Mouse (Mus musculus) left cerebral cortex, postnatal 36 days (tissue): ENCODE data around the gene Nsun2. TPM values are rescaled to one million over a fixed set of nuclear protein-coding genes. Genes with fewer than 3 reads are reported as not detected.

Source experiments
- DNase-seq, 2 experiments: peaks; one replicate each; pipeline ENCODE4 v3.0.0; 2021 to 2022; ENCODE audit warnings: low spot score in 2 of 2, mixed read lengths in 1 of 2
- intact Hi-C: fragments of 180-260 bp; cut with DNase I; formaldehyde crosslinking; loops from one replicate; pipeline ENCODE4 v1.15.1; 2025
- total RNA-seq, 2 experiments: library from RNA; stranded (reverse); gene quantifications; 2 replicates each; pipeline ENCODE4 v1.2.3; 2021

Nsun2 gene
- total RNA-seq, 2 experiments from 2014 or later = 75.5 to 77.9 TPM

DNA sequence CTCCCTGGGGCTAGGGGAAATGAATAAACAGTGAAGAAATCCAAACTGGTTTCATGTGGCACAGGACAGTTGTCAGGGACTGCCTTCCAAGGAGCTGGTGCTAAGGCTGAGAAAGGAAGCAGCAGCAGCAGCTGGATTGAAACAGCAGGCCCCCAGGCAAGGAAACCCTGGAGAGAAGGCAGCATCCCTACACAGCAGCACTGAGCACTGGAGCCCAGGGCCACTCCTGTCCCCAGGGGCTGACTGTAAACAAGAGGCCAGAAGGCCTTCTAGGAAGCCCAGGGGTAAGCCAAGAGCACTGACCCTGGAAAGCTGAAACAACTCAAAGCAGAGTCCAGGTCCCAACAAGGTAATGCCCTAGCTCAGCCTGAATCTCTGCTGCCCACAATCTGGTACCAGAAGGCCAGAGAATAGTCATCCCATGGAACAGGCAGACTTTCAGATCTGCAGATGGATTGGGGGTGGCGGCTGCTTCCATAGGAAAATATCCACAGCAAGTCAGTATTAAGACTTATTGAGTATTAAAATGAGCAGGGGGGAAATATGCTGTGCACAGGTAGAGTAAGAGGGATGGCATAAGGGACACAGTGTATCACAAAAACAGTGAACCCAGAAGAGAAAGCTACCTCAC, 11.3 kb upstream of the Nsun2 start:
- no peak for DNase-seq

DNA sequence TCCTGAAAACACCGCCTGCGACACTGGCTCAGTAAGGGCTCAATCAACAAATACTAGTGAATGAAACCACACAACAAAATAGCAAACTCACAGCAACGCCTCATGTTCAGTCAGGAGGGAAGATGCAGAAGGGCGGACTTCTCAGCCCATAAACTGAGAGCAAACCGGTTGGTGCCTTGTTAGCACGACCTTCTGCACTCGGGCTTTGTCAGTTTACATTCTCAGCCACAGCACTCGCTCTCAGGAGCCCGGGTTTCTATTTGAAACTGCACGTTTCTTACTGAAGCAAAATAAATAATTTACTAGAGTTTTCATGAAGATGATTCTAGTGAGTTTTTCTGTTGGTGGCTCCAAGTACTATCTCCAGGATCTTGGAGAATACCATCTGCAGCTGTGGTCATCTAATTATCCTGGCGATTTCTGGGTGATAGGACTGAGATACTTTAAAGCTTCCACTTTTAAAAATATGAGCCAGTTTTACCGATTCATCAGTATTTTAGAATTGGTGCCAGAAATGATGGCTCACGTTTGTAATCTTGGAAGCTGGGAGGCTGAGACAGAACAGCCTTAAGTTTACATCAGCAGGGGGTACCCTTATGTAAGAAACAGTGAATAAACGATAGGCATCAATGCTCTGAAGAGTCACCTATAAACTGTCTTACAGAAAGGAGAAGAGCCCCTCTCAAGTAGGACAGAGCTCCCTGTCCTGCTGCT, 9.9 kb upstream of the Nsun2 start:
- DNase-seq = no peak
- intact Hi-C loops = no loop called here

More for the DNA sequence above, 11.3 kb upstream of the Nsun2 start:
- intact Hi-C loops = no loop called here

DNA sequence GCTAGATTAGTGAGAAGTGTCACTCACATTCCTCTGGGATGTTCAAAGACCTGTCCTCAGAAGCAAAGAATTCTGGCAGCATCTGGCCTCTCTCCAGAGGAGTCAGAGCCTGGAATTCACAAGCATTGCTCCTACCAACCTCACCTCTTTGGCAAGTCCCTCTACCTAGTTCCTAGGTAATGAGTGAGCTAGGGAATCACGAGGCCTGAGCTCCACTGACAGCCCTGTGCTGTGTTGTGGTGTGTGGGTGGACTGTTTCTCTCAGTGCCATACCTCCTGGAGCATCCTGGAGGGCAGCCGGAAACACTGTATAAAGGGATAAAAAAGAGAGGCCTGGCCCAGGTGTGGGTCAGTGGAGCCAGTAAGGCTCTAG, 9.4 kb upstream of the Nsun2 start:
- intact Hi-C loops = no loop called here
- no peak for DNase-seq

DNA sequence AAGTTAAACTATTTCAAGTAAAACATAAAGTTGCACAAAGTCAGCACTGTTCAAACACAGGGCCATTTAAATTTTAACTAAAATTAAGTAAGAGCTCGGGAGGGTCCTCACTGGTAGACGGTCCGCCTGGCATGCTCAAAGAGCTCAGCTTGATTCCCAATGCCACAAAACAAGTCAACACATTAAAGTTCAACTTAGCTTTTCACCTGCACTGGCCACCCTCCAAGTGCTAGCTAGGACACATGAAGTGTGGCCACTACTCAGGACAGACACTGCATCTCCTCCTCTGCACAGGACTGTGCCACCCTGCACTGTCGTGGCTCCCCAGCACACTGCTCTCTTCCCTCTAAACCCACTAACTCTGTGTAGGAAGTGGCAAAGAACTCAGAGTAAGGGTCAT, 7.7 kb upstream of the Nsun2 start:
- DNase-seq = no peak
- intact Hi-C loops = no loop called here

DNA sequence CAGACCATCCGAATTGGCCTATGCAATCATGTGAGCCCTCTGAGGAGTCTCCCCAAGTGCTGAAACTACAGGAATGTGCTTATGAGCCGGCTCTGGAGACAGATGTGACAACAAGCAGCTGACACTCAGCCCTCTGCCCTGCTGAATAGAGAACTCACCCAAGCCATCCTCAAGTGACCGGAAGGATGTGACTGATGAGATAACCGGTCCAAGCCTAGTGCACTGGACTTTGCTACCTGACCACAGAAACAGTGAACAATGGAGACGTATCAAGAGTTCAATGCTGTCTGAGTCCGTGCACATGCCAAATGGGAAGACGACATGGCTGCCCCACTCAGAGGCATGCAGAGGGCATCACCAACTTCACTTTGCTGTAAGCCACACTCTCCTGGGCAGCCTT, 5.0 kb upstream of the Nsun2 start:
- intact Hi-C loops = no loop called here

DNA sequence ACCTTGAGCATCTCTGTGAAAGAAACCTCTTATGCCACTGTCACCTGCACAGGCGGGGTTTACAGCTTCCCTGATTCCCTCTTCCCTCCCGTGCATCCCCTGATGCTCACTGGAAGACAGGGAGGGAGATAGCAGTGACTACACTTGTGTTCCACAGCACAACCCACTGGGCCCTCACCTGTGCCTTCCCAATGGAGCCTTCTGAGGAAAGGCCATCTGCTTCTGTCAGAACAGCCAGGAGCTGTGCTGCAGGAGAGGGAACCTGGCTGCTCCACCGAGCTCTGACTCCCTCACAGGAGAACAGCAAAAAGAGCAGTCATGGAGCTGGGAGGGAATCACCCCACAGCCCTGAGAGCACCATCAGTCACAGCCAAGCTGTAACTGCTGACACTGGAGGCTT, 3.4 kb upstream of the Nsun2 start:
- DNase-seq = no peak

More for the DNA sequence above, 5.0 kb upstream of the Nsun2 start:
- DNase-seq = no peak

DNA sequence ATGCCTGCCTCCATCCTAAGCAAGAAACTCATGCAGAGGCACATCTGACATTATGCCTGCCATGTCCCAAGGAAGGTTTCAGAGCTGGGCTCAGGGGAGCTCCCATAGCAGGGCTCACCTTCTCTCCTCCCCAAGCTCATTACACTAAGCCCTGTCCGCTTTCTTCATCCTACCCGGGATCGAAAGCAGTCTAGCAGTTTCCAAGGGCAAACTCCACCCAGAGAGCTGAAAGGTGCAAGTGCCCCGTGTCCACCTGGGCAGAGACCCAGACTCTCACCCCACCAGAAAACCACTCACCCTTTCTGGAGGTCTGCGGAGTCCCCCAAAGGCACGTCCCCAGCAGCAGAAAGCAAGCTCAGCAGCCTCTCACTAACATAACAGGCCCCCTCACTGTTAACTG, 2.6 kb upstream of the Nsun2 start:
- DNase-seq = no peak
- intact Hi-C loops = no loop called here

More for the DNA sequence above, 3.4 kb upstream of the Nsun2 start:
- intact Hi-C loops = no loop called here

DNA sequence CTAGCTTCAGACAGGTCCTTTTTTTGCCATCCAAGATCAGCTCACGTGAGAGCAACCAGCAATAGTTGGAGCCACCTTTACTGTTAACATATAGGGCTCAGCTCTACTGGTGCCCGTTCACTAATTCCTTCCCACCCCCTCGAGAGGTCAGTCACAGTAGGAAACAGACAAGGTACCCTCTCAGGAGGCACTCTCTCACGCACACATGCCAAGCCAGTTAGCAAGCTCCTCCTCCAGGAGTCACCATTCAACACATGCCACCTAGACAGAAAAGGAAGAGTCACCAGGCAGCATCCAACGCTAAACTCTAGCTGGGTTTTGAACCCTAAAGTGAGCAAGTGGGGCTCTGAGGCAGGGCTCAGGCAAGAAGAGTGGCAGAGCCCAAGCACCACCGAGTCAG, 2.1 kb upstream of the Nsun2 start:
- no peak for DNase-seq
- intact Hi-C loops = no loop called here

DNA sequence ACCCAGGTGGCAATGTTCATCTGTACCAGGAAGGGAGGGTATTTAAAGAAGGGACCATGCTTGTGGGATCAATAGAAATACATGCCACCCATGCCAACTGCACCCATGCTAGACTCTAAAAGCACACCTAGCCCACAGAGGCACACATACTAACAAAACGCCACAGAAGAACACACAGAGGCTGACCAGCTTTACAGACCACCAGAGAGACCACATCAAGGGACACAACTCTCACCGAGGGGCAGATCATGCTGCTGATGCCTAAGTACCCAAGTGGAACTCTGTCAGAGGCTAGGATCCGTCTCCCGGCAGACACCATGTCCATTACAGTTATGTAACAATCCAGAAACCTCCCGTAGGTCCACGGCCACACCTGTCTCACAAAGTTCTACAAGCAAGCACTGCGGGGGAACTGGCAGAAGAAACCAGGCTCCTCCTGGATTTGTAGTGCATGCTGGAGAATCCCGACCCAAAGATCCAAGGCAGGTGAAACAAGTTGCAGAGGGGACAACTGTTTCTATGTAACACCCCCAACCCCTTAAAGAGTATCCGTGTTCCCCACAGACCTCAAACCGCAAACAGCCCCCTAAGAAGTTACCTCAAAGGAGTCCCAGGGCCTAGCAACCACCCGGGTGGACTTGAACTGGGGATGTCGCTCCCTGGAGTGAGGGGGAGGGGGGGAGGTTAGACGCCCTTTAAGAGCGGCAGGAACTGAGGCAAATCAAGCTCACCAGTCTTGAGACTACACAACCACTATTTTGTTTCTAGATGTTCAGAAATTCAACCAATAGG, 1.2 kb upstream of the Nsun2 start:
- intact Hi-C loops = no loop called here
- no peak for DNase-seq

DNA sequence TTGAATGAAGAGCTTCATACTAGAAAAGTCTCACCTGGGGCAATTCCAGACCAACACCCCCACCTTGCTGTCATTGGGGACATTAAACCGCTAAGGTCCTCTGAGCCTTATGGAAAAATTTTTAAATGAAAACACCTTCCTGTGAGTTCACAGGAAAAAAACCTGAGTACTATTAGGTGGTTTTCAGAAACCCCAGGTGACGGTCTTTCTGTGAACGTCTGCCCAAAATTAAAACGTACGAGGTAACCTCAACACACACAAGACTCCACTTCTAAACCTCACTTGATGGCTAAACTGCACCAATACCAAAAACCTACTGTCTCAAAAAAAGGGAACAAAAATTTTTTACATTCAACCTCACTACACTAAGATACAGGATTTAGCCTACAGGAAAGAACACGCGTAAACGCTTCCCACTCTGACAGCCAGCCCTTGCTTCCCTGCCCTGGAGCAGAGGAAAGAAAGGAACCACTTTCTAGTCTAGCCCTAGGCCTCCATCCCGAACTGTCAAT, 597 bp upstream of the Nsun2 start:
- intact Hi-C loops = no loop called here
- no peak for DNase-seq

DNA sequence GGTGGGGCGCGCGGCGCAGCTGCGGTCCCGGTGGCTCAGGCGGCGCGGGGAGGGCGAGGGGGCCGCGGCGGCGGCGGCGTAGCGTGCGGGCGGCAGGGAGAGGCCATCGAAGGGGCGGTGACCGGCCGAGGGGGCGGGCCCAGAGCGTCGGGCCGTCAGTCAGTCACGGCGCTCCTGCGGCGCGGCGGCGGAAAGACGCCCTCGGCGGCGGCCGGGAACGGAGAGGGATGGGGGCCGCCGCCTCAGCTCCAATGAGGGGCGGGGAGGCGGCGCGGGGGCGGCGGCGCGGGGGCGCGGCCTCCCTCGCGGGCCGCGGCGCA, 748 bp downstream of the Nsun2 start, which contains the start of gene Tent4a:
TSS of gene Tent4a (minus strand) at position 284 of the 320 bp plus-strand sequence.
- intact Hi-C loops = no loop called here
- DNase-seq = no peak

DNA sequence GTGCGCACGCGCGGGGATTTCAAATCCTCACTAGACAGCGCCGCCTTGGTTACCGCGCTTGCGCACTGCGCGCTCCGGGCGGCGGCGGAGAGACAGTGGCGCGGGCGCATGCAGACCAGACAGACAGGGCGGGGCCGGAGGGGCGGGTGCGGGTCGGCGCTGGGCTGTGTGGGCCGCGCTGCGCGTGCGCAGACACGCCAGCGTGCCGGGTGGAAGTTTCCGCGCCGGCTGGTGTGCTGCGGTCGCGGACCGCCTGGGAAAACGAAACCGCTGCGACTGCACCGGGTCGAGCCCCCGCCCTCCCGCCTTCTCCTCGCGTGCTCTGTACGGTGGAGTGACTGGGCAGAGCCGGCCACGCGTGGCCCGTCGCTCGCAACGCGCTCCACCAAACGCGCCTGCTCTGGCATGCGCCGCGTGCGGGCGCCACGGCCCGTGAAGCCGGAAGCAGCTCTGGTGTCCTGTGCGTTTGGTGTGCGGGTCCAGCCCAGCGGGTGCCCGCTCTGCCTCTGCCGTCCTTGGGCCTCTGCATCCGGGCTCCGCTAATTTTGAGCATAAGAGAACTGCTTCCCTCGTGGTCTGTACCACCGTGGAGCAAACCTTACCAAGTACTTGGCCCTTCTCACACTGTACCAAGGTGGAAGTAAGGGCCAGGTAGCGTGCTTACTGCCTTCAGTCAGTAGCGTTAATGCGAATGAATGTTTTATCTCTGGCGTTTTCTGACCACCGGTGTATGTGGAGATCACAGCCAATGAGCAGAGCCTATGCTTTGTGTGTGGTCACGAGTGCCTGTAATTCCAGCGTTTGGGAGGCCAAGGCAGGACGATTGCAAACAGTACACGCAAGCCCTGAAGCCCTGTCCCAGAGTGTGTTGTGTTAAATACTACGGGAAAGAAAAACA, 1.4 kb downstream of the Nsun2 start:
- DNase-seq = peak; percentile 97 to 99
- intact Hi-C loops = loop anchor here (5.0 kb wide), 1 partner anchor 77 kb away; the partner anchor contains the start of gene Srd5a1

DNA sequence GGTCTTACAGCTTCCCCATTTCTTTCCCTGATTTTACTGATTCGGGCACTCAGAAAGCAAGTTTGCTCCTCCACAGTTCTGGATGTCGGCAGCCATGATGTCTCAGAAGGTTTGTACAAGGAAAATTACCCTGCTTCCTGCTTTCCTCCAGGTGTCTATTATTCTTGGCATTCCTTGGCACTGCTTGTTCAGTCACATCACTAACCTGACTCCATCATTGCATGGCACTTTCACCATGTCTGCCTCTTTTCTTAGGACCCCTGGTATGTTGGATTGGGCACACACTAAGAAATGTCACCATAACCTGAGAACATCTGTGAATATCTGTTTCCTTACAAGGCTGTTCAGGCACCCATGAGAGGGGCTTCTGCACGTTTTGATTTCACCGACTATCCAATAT, 2.5 kb downstream of the Nsun2 start:
- DNase-seq = no peak
- intact Hi-C loops = loop anchor here (5.0 kb wide), 1 partner anchor 76 kb away; the partner anchor contains the start of gene Srd5a1

DNA sequence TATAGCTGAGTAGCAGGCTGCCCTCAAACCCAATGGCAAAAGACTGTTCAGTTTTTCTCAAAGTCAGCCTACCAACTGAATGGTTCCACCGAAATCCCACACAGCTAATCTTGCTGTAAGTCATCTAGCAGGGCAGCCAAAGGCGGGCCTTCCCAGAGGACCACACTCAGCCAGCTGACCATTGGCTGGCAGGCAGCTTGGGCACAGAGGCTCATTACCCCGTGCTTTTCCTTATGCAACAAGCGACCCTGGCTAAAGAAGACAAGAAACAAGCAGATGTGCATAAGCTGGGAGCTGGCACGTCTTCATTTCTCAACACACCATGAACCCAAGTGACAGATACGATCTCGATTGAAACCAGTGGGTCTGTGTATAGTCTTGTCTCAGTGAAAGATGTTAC, 3.8 kb downstream of the Nsun2 start:
- intact Hi-C loops = loop anchor here (5.0 kb wide), 1 partner anchor 75 kb away; the partner anchor contains the start of gene Srd5a1
- no peak for DNase-seq

DNA sequence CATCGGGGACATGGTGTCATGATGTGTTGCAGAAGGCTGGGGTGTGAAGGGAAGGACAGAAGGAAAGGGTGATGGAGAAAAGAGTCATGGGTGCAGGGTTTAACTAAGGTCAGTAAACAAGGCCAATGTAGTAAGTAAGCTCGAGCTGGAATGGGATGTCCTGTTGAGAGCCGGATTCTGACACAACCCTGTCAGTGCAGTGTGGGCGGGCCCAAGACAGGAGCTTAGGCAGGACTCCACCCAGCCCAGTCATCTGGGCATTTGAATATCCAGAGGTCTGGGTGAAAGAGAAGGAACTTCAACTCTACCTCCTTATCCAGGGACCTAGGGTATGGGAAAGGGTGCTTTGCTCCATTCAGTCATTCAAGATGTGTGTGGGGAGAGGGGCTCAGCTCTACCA, 4.8 kb downstream of the Nsun2 start:
- intact Hi-C loops = loop anchor here (5.0 kb wide), 1 partner anchor 74 kb away; the partner anchor contains the start of gene Srd5a1
- DNase-seq = no peak

DNA sequence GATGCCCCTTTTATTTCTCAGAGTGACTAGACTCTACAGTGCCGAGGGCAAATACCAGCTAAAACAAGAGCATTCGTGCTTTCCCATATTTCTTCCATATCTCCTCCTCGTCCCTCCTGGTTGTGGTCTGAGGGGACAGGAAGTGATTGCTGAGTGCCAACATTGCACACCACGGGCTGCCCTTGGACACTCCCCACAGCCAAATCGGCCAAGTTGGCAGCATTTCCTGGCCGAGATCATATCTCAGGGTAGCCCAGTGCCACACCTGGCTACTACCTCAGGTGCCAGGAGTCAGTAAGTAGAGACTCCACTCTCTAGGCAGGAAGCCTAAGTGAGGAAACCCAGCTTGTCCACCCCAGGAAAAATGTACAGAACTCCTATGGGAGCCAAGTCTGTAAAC, 7.7 kb downstream of the Nsun2 start:
- DNase-seq = no peak
- intact Hi-C loops = no loop called here

DNA sequence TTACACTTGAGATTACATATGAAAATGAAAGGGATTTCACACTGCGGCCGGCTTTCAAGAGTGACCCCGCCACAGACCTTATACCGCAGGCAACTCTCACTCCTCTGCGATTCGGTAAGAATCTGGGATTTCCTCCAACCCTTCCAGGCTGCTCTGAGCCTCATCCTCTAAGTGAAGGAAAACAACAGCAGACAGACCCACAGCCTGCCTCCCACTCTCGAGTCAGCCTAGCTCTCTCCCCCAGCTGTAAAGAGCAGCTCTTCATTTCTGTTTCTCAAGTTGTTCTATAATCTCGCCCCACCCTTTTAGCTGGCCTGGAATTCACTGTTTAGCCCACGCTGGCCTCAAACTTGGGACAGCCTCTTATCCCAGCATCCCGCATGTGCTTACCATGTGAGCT, 8.2 kb downstream of the Nsun2 start:
- intact Hi-C loops = no loop called here
- peak; percentile 61 to 62 for DNase-seq

DNA sequence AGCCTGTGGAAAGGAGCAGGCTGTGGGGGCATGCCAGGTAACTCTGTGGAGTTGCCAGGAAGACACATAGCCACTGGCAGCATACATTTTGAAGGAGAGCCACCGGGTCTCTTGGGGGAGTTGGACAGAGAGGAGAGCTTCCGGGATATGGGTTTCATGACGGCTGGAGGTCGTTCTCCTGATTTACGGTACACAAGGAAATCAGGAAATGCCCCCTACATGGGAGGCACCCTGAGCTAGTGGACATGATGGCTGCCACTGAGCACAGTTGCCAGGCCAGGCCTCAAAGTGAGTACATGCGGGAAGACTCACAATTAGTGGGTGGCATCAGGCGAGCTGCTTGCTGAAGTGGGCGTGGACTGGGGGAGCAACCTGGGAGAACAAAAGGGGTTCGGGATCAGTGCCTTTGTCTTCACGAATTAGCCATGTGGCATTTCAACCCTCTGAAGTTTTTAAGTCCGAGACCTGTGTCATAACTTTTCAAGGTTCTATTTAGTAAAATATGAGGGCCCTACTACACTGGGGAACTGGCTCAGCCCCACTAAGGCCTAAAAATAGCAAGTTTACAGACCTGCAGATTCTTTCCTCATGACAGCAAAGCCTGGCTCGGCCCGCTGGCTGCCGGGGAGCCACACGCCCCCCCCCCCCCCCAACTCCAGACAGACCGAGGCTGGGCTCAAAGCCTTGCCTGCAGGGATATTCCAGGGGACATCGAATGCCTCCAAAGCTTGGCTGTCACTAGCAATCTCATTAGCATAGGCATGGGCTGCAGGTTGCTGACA, 9.2 kb downstream of the Nsun2 start:
- DNase-seq = no peak
- intact Hi-C loops = no loop called here

DNA sequence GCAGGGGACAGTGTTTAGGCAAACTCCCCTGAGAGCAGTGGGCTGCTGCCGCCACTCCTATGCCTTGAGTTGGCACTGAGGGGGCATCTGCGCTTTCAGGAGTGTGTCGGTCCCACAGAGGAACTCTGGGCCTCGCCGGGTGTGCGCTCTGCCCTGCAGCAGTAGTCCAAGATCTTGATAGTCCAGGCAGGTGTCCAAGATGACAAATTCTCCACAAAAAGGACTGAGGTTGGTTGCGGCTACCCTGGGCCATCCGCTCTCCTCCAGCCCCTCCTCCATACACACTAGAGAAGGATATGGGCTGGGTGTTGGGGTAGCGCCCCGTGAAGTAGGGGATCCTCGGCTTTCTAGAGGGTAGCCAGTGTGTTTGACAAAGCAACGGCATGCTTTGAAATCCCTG, 10.0 kb downstream of the Nsun2 start:
- intact Hi-C loops = no loop called here
- no peak for DNase-seq
